Comparison of ENCODE assay signal across 17 mouse cellular contexts in genomic region chr13:84023021-84023420, GRCm38 (mm10).
DNase-seq lines count a peak whose midpoint lies in the region; ATAC-seq and TF ChIP-seq lines count a peak whose summit lies in the region.
"Had no signal": no experiment of that assay in that cellular context is flagged by ENCODE, and none has a peak within 500 bp of the region (broad histone marks: within the 10 kb centered on the region; RNA-seq: fewer than 3 reads in every experiment).

No protein-coding gene starts in this region.

- no peaks in the 10 kb centered on the region for H3K4me1 ChIP-seq in kidney, embryonic 15.5 days
- H3K4me1 ChIP-seq in kidney, postnatal 0 days (replicated peaks; ENCODE audit: insufficient read depth, low read length), result no peaks in the 10 kb centered on the region; the same call in 1 of the 2 replicates
- H3K4me1 ChIP-seq: embryonic facial prominence, embryonic 13.5 days; embryonic facial prominence, embryonic 15.5 days had no signal

- H3K27me3 ChIP-seq in kidney, embryonic 15.5 days, result no peaks in the 10 kb centered on the region
- H3K27me3 ChIP-seq in kidney, postnatal 0 days (ENCODE audit: insufficient read depth, low read length), result no peaks in the 10 kb centered on the region
- H3K27me3 ChIP-seq: embryonic facial prominence, embryonic 13.5 days; embryonic facial prominence, embryonic 15.5 days; forebrain, embryonic 12.5 days had no signal

- no peak for DNase-seq in kidney, postnatal 4 days
- DNase-seq in kidney, postnatal 0 days (ENCODE audit: low spot score), result peak; percentile 42
- no peak for DNase-seq in kidney, postnatal 25 days
- DNase-seq: adrenal gland, adult 2 months; adrenal gland, postnatal 10 days; adrenal gland, postnatal 25 days; cerebellum, adult 11 months; cerebellum, adult 18-20 months; cerebellum, adult 8-10 months; cerebellum, postnatal 14 days; cerebellum, postnatal 36 days had no signal

- no peak overlapping the region for H3K4me2 ChIP-seq in kidney, embryonic 15.5 days
- no peak overlapping the region for H3K4me2 ChIP-seq in kidney, postnatal 0 days (ENCODE audit: low read length)
- H3K4me2 ChIP-seq: embryonic facial prominence, embryonic 13.5 days; embryonic facial prominence, embryonic 15.5 days; forebrain, embryonic 12.5 days had no signal

- no peak overlapping the region for H3K9ac ChIP-seq in kidney, embryonic 15.5 days
- H3K9ac ChIP-seq in kidney, postnatal 0 days (ENCODE audit: low read depth, low read length), result no peak overlapping the region
- H3K9ac ChIP-seq: embryonic facial prominence, embryonic 13.5 days; embryonic facial prominence, embryonic 15.5 days; forebrain, embryonic 12.5 days had no signal

- no peak overlapping the region for H3K27ac ChIP-seq in kidney, embryonic 15.5 days
- no peak overlapping the region for H3K27ac ChIP-seq in kidney, postnatal 0 days
- H3K27ac ChIP-seq: embryonic facial prominence, embryonic 13.5 days; embryonic facial prominence, embryonic 15.5 days; forebrain, embryonic 12.5 days had no signal

- H3K4me3 ChIP-seq in kidney, embryonic 15.5 days (replicated peaks), result no peak overlapping the region
- H3K4me3 ChIP-seq in kidney, postnatal 0 days (replicated peaks; ENCODE audit: low read depth, low read length), result no peak overlapping the region
- H3K4me3 ChIP-seq: embryonic facial prominence, embryonic 13.5 days; embryonic facial prominence, embryonic 15.5 days; erythroblast, embryonic 14.5 days; forebrain, embryonic 10.5 days; forebrain, embryonic 12.5 days had no signal

- H3K36me3 ChIP-seq in kidney, embryonic 15.5 days, result no peaks in the 10 kb centered on the region
- H3K36me3 ChIP-seq in kidney, postnatal 0 days (ENCODE audit: insufficient read depth, low read length), result no peaks in the 10 kb centered on the region
- H3K36me3 ChIP-seq: embryonic facial prominence, embryonic 13.5 days; embryonic facial prominence, embryonic 15.5 days; forebrain, embryonic 10.5 days; forebrain, embryonic 12.5 days had no signal

- TF ChIP-seq CTCF in kidney, postnatal 0 days (IDR thresholded peaks at IDR 0.05; ENCODE audit: low read depth), result no peak

- no peaks in the 10 kb centered on the region for H3K9me3 ChIP-seq in kidney, embryonic 15.5 days (replicated peaks)
- H3K9me3 ChIP-seq in kidney, postnatal 0 days (replicated peaks; ENCODE audit: low read length), result no peaks in the 10 kb centered on the region
- H3K9me3 ChIP-seq: embryonic facial prominence, embryonic 13.5 days; embryonic facial prominence, embryonic 15.5 days; forebrain, embryonic 10.5 days; forebrain, embryonic 12.5 days had no signal

- ATAC-seq in kidney, embryonic 15.5 days (replicated peaks; ENCODE audit: low FRiP score), result peak; percentile 89
- no peak for ATAC-seq in kidney, postnatal 0 days (replicated peaks; ENCODE audit: low FRiP score, low read depth)

- 55% methylated on average over 1 of the region's 1 CpGs for WGBS in kidney, embryonic 15.5 days
- WGBS in kidney, postnatal 0 days, result 58% methylated on average over 1 of the region's 1 CpGs
